Mouse (Mus musculus) E14TG2a.4 (cell line): ENCODE results near the gene Plpp1.

Experiments
- CTCF ChIP-seq: conservative IDR thresholded peaks from 2 replicates; pipeline ENCODE4 v1.5.1; 2014; ENCODE audit warnings: low read length
- POU5F1 ChIP-seq: IDR thresholded peaks from 2 replicates; pipeline ENCODE4 v1.6.1; 2014; ENCODE audit warnings: low read length, borderline replicate concordance

- TF ChIP-seq CTCF (no peak), POU5F1 (no peak)
These were observed 24.9 kb downstream of the Plpp1 start for GRCm38 (mm10) chr13:112825479-112825878.
